Mouse (Mus musculus): Measurements from ENCODE around the gene Psma7. TPM values are rescaled to one million over a fixed set of nuclear protein-coding genes. Genes with fewer than 3 reads are reported as not detected.

The Psma7 gene
- polyA plus RNA-seq, 1 experiment from 2014 or later, result 585 TPM

DNA sequence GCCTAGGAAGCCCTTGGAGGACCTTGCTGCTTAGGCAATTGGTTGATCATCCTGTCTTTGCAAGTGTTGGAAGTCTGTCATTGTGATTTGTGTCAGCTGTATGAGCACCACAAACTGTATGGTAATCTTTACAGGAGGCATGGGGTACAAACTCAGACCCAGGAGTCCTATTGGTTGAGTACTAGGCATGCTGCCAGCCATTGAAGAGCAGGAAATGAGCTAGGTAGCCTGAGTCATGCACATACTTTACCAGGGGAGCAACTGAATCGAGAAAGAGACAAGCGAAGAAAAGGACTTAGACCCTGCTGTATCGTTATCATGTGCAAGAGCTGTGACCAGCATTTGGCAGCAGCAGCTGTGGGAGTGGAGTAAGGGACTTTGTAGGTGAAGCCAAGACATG lies 9.3 kb downstream of the Psma7 start:
- Histone ChIP-seq H3K4me2 (ENCODE audit: low read depth, low read length) (no peak overlapping the region), H3K4me1 (ENCODE audit: control insufficient read depth, insufficient read depth, low read length) (peaks cover 10% of the 10 kb centered on the region), H3K27me3 (ENCODE audit: control insufficient read depth, insufficient read depth, low read length) (no peaks in the 10 kb centered on the region), H3K27ac (ENCODE audit: low read depth, low read length) (no peak overlapping the region), H3K9me3 (ENCODE audit: control insufficient read depth, low read length) (no peaks in the 10 kb centered on the region), H3K36me3 (ENCODE audit: control insufficient read depth, insufficient read depth, low read length) (peaks cover 87% of the 10 kb centered on the region), H3K9ac (replicated peaks; ENCODE audit: low read depth, low read length) (no peak overlapping the region), H3K4me3 (ENCODE audit: low read depth, low read length) (no peak overlapping the region)
- no peak for ATAC-seq (ENCODE audit: low read depth)
- WGBS, result 74% methylated on average over 3 of the region's 3 CpGs

DNA sequence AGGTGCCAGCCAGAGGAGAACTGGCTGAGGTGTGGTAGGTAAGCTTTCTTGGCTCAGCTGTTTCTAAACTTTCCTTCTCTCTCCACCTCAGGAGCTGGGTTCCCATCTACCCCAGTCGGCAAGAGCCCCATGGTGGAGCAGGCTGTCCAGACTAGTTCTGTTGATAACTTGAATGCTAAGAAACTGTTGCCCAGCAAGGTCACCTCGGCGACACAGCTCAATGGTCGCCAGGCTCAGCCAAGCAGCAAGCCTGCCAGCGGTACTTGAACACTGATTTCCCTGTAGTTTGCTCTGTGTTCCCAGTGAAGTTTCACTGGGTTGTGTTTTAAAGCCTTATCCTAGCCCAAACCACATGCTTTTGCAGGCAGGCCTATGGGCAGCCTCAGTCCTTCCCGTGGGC lies 11.0 kb downstream of the Psma7 start:
- no peak for ATAC-seq (ENCODE audit: low read depth)
- WGBS, result 88% methylated on average over 6 of the region's 6 CpGs

DNA sequence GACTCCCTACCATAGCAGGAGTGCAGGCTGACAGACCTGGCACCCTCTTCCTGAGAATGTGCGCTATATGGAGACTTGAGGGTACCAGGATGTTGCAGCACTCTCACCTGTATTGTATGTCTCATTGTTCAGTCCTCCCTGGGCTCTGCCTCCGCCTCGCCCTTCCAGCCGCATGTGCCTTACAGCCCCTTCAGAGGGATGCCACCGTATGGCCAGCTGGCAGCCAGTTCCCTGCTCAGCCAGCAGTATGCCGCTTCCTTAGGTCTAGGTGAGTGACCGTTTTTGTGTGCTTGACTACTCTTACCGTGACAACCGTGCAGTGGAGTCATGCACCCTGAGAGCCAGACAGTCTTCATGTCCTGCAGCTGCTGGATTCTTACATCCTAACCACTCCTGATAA lies 14.5 kb downstream of the Psma7 start:
- peak overlapping the region; percentile 99 for H3K4me2 ChIP-seq (ENCODE audit: low read depth, low read length)
- no peaks in the 10 kb centered on the region for H3K27me3 ChIP-seq (ENCODE audit: control insufficient read depth, insufficient read depth, low read length)
- no peaks in the 10 kb centered on the region for H3K9me3 ChIP-seq (ENCODE audit: control insufficient read depth, low read length)
- peaks cover 31% of the 10 kb centered on the region for H3K4me1 ChIP-seq (ENCODE audit: control insufficient read depth, insufficient read depth, low read length)
- no peak for ATAC-seq (ENCODE audit: low read depth)
- peak overlapping the region; percentile 96; the same call in 1 of the 2 replicates for H3K4me3 ChIP-seq (ENCODE audit: low read depth, low read length)
- peak overlapping the region; percentile 37; the same call in 1 of the 2 replicates for H3K9ac ChIP-seq (replicated peaks; ENCODE audit: low read depth, low read length)
- no peak overlapping the region for H3K27ac ChIP-seq (ENCODE audit: low read depth, low read length)
- 77% methylated on average over 9 of the region's 9 CpGs for WGBS
- peaks cover 47% of the 10 kb centered on the region for H3K36me3 ChIP-seq (ENCODE audit: control insufficient read depth, insufficient read depth, low read length)

More for the DNA sequence above, 11.0 kb downstream of the Psma7 start:
- Histone ChIP-seq H3K4me2 (ENCODE audit: low read depth, low read length) (no peak overlapping the region), H3K9ac (replicated peaks; ENCODE audit: low read depth, low read length) (no peak overlapping the region), H3K27me3 (ENCODE audit: control insufficient read depth, insufficient read depth, low read length) (no peaks in the 10 kb centered on the region), H3K27ac (ENCODE audit: low read depth, low read length) (no peak overlapping the region), H3K9me3 (ENCODE audit: control insufficient read depth, low read length) (no peaks in the 10 kb centered on the region), H3K4me3 (ENCODE audit: low read depth, low read length) (no peak overlapping the region), H3K36me3 (ENCODE audit: control insufficient read depth, insufficient read depth, low read length) (peaks cover 79% of the 10 kb centered on the region), H3K4me1 (ENCODE audit: control insufficient read depth, insufficient read depth, low read length) (peaks cover 27% of the 10 kb centered on the region)

DNA sequence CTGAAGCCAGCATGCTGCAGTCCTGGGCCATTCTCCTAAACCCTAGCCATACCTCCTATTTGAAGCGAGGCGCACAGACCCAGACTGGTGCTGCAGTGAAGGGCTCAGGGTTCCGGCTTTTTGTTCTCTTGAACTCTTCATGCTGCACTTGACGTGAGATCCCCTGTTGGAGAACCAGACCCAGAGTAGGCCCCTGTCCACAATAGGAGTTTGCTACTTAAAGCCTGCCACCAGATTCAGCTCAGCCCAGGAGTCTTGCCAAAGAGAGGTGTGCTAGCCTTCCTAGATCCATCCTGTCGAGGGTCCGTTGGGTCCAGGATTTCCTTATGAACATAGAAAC lies 16.4 kb downstream of the Psma7 start:
- Histone ChIP-seq H3K4me1 (ENCODE audit: control insufficient read depth, insufficient read depth, low read length) (peaks cover 31% of the 10 kb centered on the region), H3K36me3 (ENCODE audit: control insufficient read depth, insufficient read depth, low read length) (peaks cover 27% of the 10 kb centered on the region), H3K9ac (replicated peaks; ENCODE audit: low read depth, low read length) (peak overlapping the region; percentile 96), H3K27me3 (ENCODE audit: control insufficient read depth, insufficient read depth, low read length) (no peaks in the 10 kb centered on the region), H3K4me2 (ENCODE audit: low read depth, low read length) (peak overlapping the region; percentile 99), H3K9me3 (ENCODE audit: control insufficient read depth, low read length) (no peaks in the 10 kb centered on the region), H3K4me3 (ENCODE audit: low read depth, low read length) (peak overlapping the region; percentile 96), H3K27ac (ENCODE audit: low read depth, low read length) (peak overlapping the region; percentile 97)
- ATAC-seq (ENCODE audit: low read depth), result no peak
- WGBS, result 2% methylated on average over 6 of the region's 6 CpGs

DNA sequence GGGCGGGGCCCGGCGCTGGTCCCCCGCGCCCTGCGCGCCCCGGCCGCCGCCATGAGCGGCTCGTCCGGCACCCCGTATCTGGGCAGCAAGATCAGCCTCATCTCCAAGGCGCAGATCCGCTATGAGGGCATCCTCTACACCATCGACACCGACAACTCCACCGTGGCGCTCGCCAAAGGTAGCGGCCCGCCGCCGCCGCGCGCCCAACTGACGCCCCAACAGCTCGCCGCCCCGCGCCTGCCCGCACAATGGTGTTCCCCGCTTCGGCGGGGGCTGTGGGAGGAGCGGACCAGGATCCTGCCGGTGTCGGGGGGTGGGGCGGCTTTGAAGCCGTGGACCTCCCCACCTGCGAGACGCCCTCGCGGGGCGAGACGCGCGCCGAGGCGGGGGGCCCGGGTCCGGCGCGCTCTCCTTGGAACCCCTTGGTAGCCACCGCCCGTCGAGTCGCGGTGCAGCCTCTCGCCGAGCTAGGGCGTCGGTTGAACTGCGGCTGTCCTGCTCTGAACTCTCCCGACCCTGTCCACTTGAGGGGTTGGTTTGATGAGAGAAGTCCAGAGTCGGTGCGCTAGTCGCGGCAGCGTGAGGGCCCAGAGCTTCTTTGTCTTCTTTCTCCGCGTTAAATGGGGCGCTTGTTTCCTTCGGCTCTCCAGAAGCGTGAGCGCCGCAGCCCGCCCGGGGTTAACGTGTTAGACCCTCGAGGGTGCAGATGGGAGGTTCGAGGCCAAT lies 16.9 kb downstream of the Psma7 start:
- H3K4me3 ChIP-seq (ENCODE audit: low read depth, low read length), result peak overlapping the region; percentile 96
- H3K9me3 ChIP-seq (ENCODE audit: control insufficient read depth, low read length), result no peaks in the 10 kb centered on the region
- ATAC-seq (ENCODE audit: low read depth), result no peak; the same call in 1 of the 2 replicates
- H3K27ac ChIP-seq (ENCODE audit: low read depth, low read length), result peak overlapping the region; percentile 97
- no peaks in the 10 kb centered on the region for H3K27me3 ChIP-seq (ENCODE audit: control insufficient read depth, insufficient read depth, low read length)
- WGBS, result under 1% methylated on average over 64 of the region's 84 CpGs
- peaks cover 22% of the 10 kb centered on the region for H3K36me3 ChIP-seq (ENCODE audit: control insufficient read depth, insufficient read depth, low read length)
- peak overlapping the region; percentile 99 for H3K4me2 ChIP-seq (ENCODE audit: low read depth, low read length)
- peaks cover 31% of the 10 kb centered on the region for H3K4me1 ChIP-seq (ENCODE audit: control insufficient read depth, insufficient read depth, low read length)
- peak overlapping the region; percentile 96 for H3K9ac ChIP-seq (replicated peaks; ENCODE audit: low read depth, low read length)

DNA sequence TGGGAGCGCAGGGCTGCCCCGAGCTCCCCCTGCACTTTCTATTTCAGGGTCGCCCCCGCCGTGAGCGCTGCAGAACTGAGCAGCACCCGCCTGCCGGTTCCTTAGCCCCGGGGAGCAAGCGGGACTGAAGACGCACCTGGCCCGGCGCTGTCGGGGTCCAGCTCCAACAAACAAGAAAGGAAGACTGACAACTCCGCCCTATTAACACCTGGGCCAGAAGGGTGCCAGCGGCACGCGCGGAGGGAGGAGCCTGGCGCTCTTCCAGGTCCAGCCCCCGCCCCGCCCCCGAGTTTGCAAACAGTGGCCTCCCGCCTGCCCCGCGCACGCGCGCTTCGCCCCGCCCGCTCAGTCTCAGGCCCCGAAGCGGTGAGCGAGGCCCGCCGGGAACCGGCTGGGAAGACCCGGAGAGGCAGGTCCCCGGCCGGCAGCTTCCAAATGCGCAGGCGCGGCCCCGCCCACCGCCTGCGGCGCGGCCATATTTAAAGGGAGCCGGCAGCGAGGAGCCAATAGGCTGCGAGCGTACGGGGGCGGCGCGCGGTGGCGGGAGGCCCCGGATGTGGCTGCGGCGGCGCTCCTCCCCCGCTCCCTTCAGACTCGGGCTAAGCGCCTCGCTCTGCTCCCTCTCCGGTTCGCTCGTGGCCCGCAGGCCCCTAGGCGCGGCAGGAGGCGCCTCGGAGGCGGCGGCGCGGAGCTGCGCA lies 17.7 kb downstream of the Psma7 start, which contains the start of gene Lsm14b:
Gene Lsm14b (plus strand): TSS at position 587 of the 698 bp plus-strand sequence.
- peak; percentile 96 for ATAC-seq (ENCODE audit: low read depth)
- peaks cover 31% of the 10 kb centered on the region for H3K4me1 ChIP-seq (ENCODE audit: control insufficient read depth, insufficient read depth, low read length)

DNA sequence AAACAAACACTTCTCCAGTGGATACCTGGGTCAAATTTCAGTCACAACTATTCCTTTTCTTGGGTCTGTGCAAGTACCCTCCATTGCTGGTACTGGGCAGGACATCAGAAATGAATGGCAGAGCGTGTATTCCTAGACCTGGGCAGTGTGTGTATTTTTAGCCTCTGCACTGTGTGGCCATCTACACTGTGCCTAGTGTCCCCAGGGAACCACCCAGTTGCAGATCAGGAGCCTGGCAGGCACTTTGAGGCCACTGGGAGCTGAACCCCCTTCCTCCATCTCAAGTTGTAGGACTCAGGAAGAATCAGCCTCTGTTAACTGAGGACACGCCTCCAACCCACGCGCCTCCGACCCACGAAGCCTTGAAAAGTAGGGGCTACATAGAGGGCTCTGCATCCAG lies 19.5 kb downstream of the Psma7 start:
- peaks cover 19% of the 10 kb centered on the region for H3K4me1 ChIP-seq (ENCODE audit: control insufficient read depth, insufficient read depth, low read length)
- H3K27ac ChIP-seq (ENCODE audit: low read depth, low read length), result no peak overlapping the region
- H3K9ac ChIP-seq (replicated peaks; ENCODE audit: low read depth, low read length), result no peak overlapping the region
- H3K4me3 ChIP-seq (ENCODE audit: low read depth, low read length), result no peak overlapping the region
- H3K9me3 ChIP-seq (ENCODE audit: control insufficient read depth, low read length), result no peaks in the 10 kb centered on the region
- no peak for ATAC-seq (ENCODE audit: low read depth)
- WGBS, result 65% methylated on average over 6 of the region's 6 CpGs
- no peaks in the 10 kb centered on the region for H3K27me3 ChIP-seq (ENCODE audit: control insufficient read depth, insufficient read depth, low read length)
- H3K4me2 ChIP-seq (ENCODE audit: low read depth, low read length), result no peak overlapping the region
- peaks cover 4% of the 10 kb centered on the region; the same call in 1 of the 2 replicates for H3K36me3 ChIP-seq (ENCODE audit: control insufficient read depth, insufficient read depth, low read length)

More for the DNA sequence above, 17.7 kb downstream of the Psma7 start, which contains the start of gene Lsm14b:
- Histone ChIP-seq H3K27me3 (ENCODE audit: control insufficient read depth, insufficient read depth, low read length) (no peaks in the 10 kb centered on the region), H3K9ac (replicated peaks; ENCODE audit: low read depth, low read length) (peak within 1 kb of the TSS; percentile 96), H3K4me3 (ENCODE audit: low read depth, low read length) (peak within 1 kb of the TSS; percentile 96), H3K36me3 (ENCODE audit: control insufficient read depth, insufficient read depth, low read length) (peaks cover 16% of the 10 kb centered on the region; the same call in 1 of the 2 replicates), H3K4me2 (ENCODE audit: low read depth, low read length) (peak within 1 kb of the TSS; percentile 99), H3K9me3 (ENCODE audit: control insufficient read depth, low read length) (no peaks in the 10 kb centered on the region), H3K27ac (ENCODE audit: low read depth, low read length) (peak within 1 kb of the TSS; percentile 97)
- 1% methylated on average over 54 of the region's 80 CpGs for WGBS

DNA sequence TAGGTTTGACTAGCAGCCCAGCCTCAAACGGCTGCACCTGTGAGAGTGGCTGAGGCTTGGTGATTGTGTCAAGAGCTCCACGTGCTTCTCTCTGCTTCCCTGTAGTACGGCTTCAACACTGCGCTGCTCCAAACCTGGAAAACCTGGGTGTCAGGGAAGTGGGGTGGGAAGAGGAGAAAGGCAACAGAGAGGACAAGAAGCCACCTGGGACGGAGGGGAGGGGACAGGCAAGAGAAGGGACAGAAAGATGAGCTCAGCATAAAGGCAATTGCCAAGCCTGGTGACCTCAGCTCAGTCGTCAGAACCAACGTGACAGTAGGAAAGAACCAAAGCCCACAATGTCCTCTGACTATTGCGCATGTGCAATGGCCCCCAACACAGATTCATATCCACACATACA lies 21.3 kb downstream of the Psma7 start:
- Histone ChIP-seq H3K36me3 (ENCODE audit: control insufficient read depth, insufficient read depth, low read length) (no peaks in the 10 kb centered on the region), H3K4me3 (ENCODE audit: low read depth, low read length) (no peak overlapping the region), H3K27ac (ENCODE audit: low read depth, low read length) (no peak overlapping the region), H3K9me3 (ENCODE audit: control insufficient read depth, low read length) (no peaks in the 10 kb centered on the region), H3K9ac (replicated peaks; ENCODE audit: low read depth, low read length) (no peak overlapping the region), H3K4me2 (ENCODE audit: low read depth, low read length) (no peak overlapping the region), H3K27me3 (ENCODE audit: control insufficient read depth, insufficient read depth, low read length) (no peaks in the 10 kb centered on the region), H3K4me1 (ENCODE audit: control insufficient read depth, insufficient read depth, low read length) (peaks cover under 1% of the 10 kb centered on the region)
- WGBS, result 83% methylated on average over 8 of the region's 8 CpGs
- ATAC-seq (ENCODE audit: low read depth), result no peak

DNA sequence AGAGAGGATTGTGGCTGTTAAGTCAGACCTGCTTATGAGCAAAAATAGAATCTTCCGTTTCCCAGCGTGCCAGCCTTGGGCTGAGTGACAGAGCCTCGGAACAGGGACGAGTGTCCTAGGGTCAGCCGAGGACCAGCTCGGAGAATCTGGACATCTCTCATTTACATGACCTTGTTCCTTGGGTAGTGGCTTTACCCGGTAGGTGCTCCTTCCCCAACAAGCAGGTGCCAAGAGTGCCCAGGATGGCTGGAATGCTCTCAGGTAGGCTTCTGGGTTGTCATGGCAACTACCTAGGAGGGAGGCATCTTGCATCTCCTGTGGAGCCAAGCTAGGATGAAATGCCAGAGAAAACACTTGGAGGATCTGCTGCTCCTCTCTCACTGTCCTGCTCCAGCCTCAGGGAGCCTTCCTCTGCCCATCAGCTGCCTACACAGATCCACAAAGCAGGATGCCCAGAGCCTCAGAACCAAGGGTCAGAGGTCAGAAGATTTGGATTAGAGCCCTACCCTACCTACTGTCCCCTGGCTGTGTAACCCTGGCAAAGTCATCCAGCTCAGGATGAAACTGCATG lies 22.1 kb downstream of the Psma7 start:
- H3K4me1 ChIP-seq (ENCODE audit: control insufficient read depth, insufficient read depth, low read length), result no peaks in the 10 kb centered on the region
- no peak overlapping the region for H3K27ac ChIP-seq (ENCODE audit: low read depth, low read length)
- H3K27me3 ChIP-seq (ENCODE audit: control insufficient read depth, insufficient read depth, low read length), result no peaks in the 10 kb centered on the region
- no peaks in the 10 kb centered on the region for H3K36me3 ChIP-seq (ENCODE audit: control insufficient read depth, insufficient read depth, low read length)
- WGBS, result 75% methylated on average over 7 of the region's 7 CpGs
- H3K9ac ChIP-seq (replicated peaks; ENCODE audit: low read depth, low read length), result no peak overlapping the region
- H3K9me3 ChIP-seq (ENCODE audit: control insufficient read depth, low read length), result no peaks in the 10 kb centered on the region
- no peak overlapping the region for H3K4me3 ChIP-seq (ENCODE audit: low read depth, low read length)
- no peak for ATAC-seq (ENCODE audit: low read depth)
- H3K4me2 ChIP-seq (ENCODE audit: low read depth, low read length), result no peak overlapping the region
